8 mouse cellular contexts compared by ENCODE assay signal in genomic region chr6:49218275-49218802, GRCm38 (mm10). TPM values are rescaled to one million over a fixed set of nuclear protein-coding genes. Genes with fewer than 3 reads are reported as not detected.
DNase-seq lines count a peak whose midpoint lies in the region; ATAC-seq and TF ChIP-seq lines count a peak whose summit lies in the region.

No protein-coding gene starts in this region.

- no peak for TF ChIP-seq CTCF in intestine, postnatal 0 days (IDR thresholded peaks at IDR 0.05; ENCODE audit: low read depth)

- no peaks in the 10 kb centered on the region for H3K9me3 ChIP-seq in embryonic facial prominence, embryonic 14.5 days (ENCODE audit: control insufficient read depth, low read length)
- H3K9me3 ChIP-seq in intestine, postnatal 0 days (ENCODE audit: control insufficient read depth) = no peaks in the 10 kb centered on the region
- H3K9me3 ChIP-seq in neural tube, embryonic 15.5 days (replicated peaks) = no peaks in the 10 kb centered on the region

- peak overlapping the region; percentile 64 for H3K4me3 ChIP-seq in embryonic facial prominence, embryonic 14.5 days (ENCODE audit: low read depth, low read length)
- peak overlapping the region; percentile 60 for H3K4me3 ChIP-seq in intestine, postnatal 0 days (ENCODE audit: low read depth, low read length)
- H3K4me3 ChIP-seq in neural tube, embryonic 15.5 days (replicated peaks) = peak overlapping the region; percentile 58

- H3K4me1 ChIP-seq in embryonic facial prominence, embryonic 14.5 days (ENCODE audit: control insufficient read depth, insufficient read depth, low read length) = peaks cover under 1% of the 10 kb centered on the region; the same call in 1 of the 2 replicates
- 0 out of 2 replicates have a peak, but pooled peaks cover under 1% of the 10 kb centered on the region for H3K4me1 ChIP-seq in intestine, postnatal 0 days (replicated peaks; ENCODE audit: control insufficient read depth, insufficient read depth, low read length)
- peaks cover 19% of the 10 kb centered on the region for H3K4me1 ChIP-seq in neural tube, embryonic 15.5 days

- under 1% methylated on average over 30 of the region's 31 CpGs for WGBS in embryonic facial prominence, embryonic 14.5 days
- under 1% methylated on average over 31 of the region's 31 CpGs for WGBS in intestine, postnatal 0 days
- WGBS in neural tube, embryonic 15.5 days = under 1% methylated on average over 31 of the region's 31 CpGs

- no peaks in the 10 kb centered on the region for H3K36me3 ChIP-seq in embryonic facial prominence, embryonic 14.5 days (ENCODE audit: control insufficient read depth, insufficient read depth, low read length)
- H3K36me3 ChIP-seq in intestine, postnatal 0 days (ENCODE audit: control insufficient read depth, insufficient read depth) = no peaks in the 10 kb centered on the region
- H3K36me3 ChIP-seq in neural tube, embryonic 15.5 days = no peaks in the 10 kb centered on the region

- peak overlapping the region; percentile 51 for H3K9ac ChIP-seq in embryonic facial prominence, embryonic 14.5 days (ENCODE audit: low read depth, low read length)
- H3K9ac ChIP-seq in intestine, postnatal 0 days (ENCODE audit: low read depth, low read length) = peak overlapping the region; percentile 27; the same call in 1 of the 2 replicates
- H3K9ac ChIP-seq in neural tube, embryonic 15.5 days (replicated peaks) = no peak overlapping the region

- ATAC-seq in embryonic facial prominence, embryonic 14.5 days (ENCODE audit: low read depth) = no peak
- no peak for ATAC-seq in intestine, postnatal 0 days
- no peak for ATAC-seq in neural tube, embryonic 15.5 days (ENCODE audit: low FRiP score)

- H3K27me3 ChIP-seq in embryonic facial prominence, embryonic 14.5 days (replicated peaks; ENCODE audit: control insufficient read depth, insufficient read depth, low read length) = no peaks in the 10 kb centered on the region
- no peaks in the 10 kb centered on the region for H3K27me3 ChIP-seq in intestine, postnatal 0 days (replicated peaks; ENCODE audit: control insufficient read depth, insufficient read depth, low read length)
- no peaks in the 10 kb centered on the region for H3K27me3 ChIP-seq in neural tube, embryonic 15.5 days (replicated peaks)

- peak; percentile 62 for DNase-seq in embryo, embryonic 10 days (ENCODE audit: low spot score)
- no peak for DNase-seq in embryo, embryonic 9.5 days (ENCODE audit: extremely low spot score)
- peak; percentile 43 for DNase-seq in 3T3-L1 (ENCODE audit: low read depth, low spot score)
- DNase-seq in embryonic facial prominence, embryonic 14.5 days (ENCODE audit: low spot score) = no peak
- no peak for DNase-seq in ovary, postnatal 10 days (ENCODE audit: low spot score)
- no peak for DNase-seq in spleen, adult 12 weeks (ENCODE audit: low spot score)

- peak overlapping the region; percentile 90 for H3K4me2 ChIP-seq in embryonic facial prominence, embryonic 14.5 days (ENCODE audit: low read depth, low read length)
- H3K4me2 ChIP-seq in intestine, postnatal 0 days (replicated peaks; ENCODE audit: low read depth) = peak overlapping the region; percentile 86
- peak overlapping the region; percentile 83 for H3K4me2 ChIP-seq in neural tube, embryonic 15.5 days

- no peak overlapping the region for H3K27ac ChIP-seq in embryonic facial prominence, embryonic 14.5 days (replicated peaks; ENCODE audit: low read depth, low read length)
- no peak overlapping the region for H3K27ac ChIP-seq in intestine, postnatal 0 days (ENCODE audit: low read depth, low read length)
- no peak overlapping the region for H3K27ac ChIP-seq in neural tube, embryonic 15.5 days (replicated peaks)

RNA-seq across cellular contexts. Expression of gene Igf2bp3, which starts 3.6 kb away (rescaled TPM):
- 49.4 and 61.6 TPM in 2 replicates for polyA plus RNA-seq in embryonic facial prominence, embryonic 14.5 days (2014; fragmentation: Nextera tagmentation; extraction: Ambion mirVana)
- 54.7 and 56.3 TPM in 2 replicates for polyA plus RNA-seq in intestine, postnatal 0 days (2015; fragmentation: Nextera tagmentation; extraction: Ambion mirVana)
- 18.8 and 29.9 TPM in 2 replicates for polyA plus RNA-seq in neural tube, embryonic 15.5 days (2015; fragmentation: Nextera tagmentation; extraction: Ambion mirVana)

RNA-seq across cellular contexts. Expression of gene Tra2a, which starts 45.5 kb away (rescaled TPM):
- 39.6 and 40.6 TPM in 2 replicates for polyA plus RNA-seq in embryonic facial prominence, embryonic 14.5 days (2014; fragmentation: Nextera tagmentation; extraction: Ambion mirVana)
- 30.2 and 30.5 TPM in 2 replicates for polyA plus RNA-seq in intestine, postnatal 0 days (2015; fragmentation: Nextera tagmentation; extraction: Ambion mirVana)
- 102 and 109 TPM in 2 replicates for polyA plus RNA-seq in neural tube, embryonic 15.5 days (2015; fragmentation: Nextera tagmentation; extraction: Ambion mirVana)

Comparison
In these comparisons a context has a peak if more than half of its experiments do, and no peak if none do; other contexts are left out.
1. DNase-seq: peak in embryo, embryonic 10 days (single experiment) and 3T3-L1 (single experiment); none in embryo, embryonic 9.5 days (single experiment), embryonic facial prominence, embryonic 14.5 days (single experiment), ovary, postnatal 10 days (single experiment) and spleen, adult 12 weeks (single experiment).
2. Peak in every context shown above with its lines, with median percentiles within 50 percentile points of each other: H3K4me2 ChIP-seq and H3K4me3 ChIP-seq.